Mouse (Mus musculus) common myeloid progenitor, adult 5-6 weeks (primary cell): Measurements from ENCODE around the gene Smad9. TPM values are rescaled to one million over a fixed set of nuclear protein-coding genes. Genes with fewer than 3 reads are reported as not detected.

Experiments used
- ATAC-seq: replicated peaks from 2 replicates; pipeline ENCODE4 v1.8.0; 2016; ENCODE audit warnings: low read depth, mild to moderate bottlenecking, moderate TSS enrichment, inconsistent platforms; ENCODE audit not compliant: poor library complexity, severe bottlenecking
- total RNA-seq: library from RNA; stranded (forward); fragments of 200-1000, 187-1606 nt; gene quantifications from 2 replicates; pipeline ENCODE4 v1.2.3, GENCODE M21; 2017

Smad9 gene
- total RNA-seq, 1 experiment from 2014 or later, result not detected

GRCm38 (mm10) chr3:54753411-54753810 lies 2.0 kb upstream of the Smad9 start:
- ATAC-seq, result no peak

- ATAC-seq, result peak; percentile 70
Measured at GRCm38 (mm10) chr3:54756058-54756457, 676 bp downstream of the Smad9 start.

- ATAC-seq, result no peak
Measured at GRCm38 (mm10) chr3:54757446-54757845, 2.1 kb downstream of the Smad9 start.

DNA sequence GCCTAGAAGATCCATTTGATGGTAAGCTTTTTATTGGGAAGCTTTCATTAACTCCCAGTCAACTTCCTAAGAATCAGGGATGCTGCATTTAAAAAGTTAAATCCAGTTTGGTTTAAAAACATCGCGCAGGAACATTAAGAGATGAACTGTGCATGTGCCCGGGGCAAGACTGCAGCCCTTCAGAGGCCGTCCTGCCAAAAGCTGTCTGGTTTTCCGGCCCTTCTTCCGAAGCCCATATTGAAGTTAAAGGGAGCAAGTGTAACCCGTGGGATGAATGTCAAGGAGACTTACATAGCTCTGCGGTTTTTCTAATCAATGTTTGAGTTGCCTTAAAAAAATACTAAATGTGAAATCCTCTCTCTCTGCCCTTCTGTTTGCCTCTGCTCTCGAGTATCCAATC lies 3.8 kb downstream of the Smad9 start:
- ATAC-seq, result no peak

GRCm38 (mm10) chr3:54760321-54761115 lies 5.1 kb downstream of the Smad9 start:
- ATAC-seq, result no peak

DNA sequence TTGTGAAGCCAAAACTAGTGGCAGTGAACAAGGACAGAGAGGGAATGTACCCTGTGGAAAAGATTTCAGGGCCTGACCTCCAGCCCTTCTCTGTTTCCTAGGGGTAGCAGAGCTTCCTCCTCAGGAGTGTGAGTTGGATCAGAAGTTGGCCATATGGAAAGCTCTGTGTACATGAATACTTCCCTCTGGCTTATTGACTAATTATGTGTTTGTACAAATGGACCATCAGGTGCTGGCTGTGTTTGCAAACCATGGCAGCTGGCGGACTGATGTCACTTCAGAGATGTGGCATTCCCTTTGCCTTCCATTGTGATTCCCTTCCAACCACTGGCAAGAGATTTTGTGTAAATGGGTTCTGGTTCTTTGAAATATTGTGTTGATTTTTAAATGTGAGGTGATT lies 5.9 kb downstream of the Smad9 start:
- ATAC-seq, result no peak

DNA sequence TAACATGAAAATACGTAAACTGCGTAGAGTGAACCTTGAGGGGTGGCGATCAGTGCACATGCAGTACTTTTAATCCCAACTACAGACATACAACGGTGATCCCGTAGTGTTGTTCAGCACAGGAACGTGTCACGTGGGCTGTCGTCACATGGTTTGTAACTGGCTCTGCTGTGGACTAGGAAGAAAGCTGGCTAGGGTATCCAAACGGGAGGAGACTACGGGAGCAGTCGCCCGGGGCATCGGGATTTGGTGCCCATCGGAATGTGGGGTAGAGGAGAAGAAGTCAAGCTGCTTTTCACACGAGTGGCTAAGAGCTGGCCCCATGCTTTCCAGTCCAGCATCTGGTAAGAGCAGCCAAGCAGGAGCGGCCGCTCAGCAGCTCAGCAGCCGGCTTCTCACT lies 9.0 kb downstream of the Smad9 start:
- no peak for ATAC-seq

DNA sequence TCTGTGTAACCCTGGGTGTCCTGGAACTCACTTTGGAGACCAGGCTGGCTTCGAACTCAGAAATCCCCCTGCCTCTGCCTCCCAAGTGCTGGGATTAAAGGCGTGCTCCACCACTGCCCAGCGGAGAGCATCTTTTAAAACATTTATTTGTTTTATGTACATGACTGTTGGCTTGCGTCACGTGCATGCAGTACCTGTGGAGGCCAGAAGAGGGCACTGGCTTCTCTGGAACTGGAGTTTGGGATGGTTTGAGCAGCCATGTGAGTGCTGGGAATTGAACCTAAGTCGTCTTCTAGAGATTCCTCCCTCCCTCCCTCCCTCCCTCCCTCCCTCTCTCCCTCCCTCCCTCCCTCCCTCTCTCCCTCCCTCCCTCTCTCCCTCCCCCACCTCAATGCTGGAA lies 10.1 kb downstream of the Smad9 start:
- 0 out of 2 replicates have a peak, but pooled peaks have one; percentile 36 for ATAC-seq

GRCm38 (mm10) chr3:54766034-54766433 lies 10.7 kb downstream of the Smad9 start:
- no peak for ATAC-seq

GRCm38 (mm10) chr3:54766811-54767210 lies 11.4 kb downstream of the Smad9 start:
- ATAC-seq, result no peak

DNA sequence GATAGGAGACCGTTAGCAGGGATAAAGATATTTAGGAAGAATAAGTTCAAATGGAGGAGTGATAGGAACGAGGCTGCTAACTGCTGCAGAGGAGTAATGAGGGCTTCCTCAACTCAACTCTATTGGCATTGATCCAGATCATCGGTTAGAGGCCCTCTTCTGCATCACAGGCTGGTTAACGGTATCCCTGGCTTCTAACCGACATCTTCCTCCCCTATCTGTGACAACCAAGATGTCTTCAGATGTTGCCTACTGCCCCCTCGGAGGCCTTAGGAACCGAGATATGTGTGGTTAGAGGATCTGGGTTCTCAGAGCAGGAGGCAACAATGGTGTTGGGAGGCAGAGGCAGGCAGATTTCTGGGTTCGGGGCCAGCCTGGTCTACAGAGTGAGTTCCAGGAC lies 13.2 kb downstream of the Smad9 start:
- ATAC-seq, result no peak

GRCm38 (mm10) chr3:54769349-54770275 lies 14.2 kb downstream of the Smad9 start:
- ATAC-seq, result no peak

GRCm38 (mm10) chr3:54773613-54774012 lies 18.2 kb downstream of the Smad9 start:
- no peak for ATAC-seq

GRCm38 (mm10) chr3:54775989-54776631 lies 20.7 kb downstream of the Smad9 start:
- ATAC-seq, result peak; percentile 66

- ATAC-seq, result no peak
Measured at GRCm38 (mm10) chr3:54790601-54791000, 35.2 kb downstream of the Smad9 start.

- no peak for ATAC-seq
Measured at GRCm38 (mm10) chr3:54791822-54792677, 36.7 kb downstream of the Smad9 start.

DNA sequence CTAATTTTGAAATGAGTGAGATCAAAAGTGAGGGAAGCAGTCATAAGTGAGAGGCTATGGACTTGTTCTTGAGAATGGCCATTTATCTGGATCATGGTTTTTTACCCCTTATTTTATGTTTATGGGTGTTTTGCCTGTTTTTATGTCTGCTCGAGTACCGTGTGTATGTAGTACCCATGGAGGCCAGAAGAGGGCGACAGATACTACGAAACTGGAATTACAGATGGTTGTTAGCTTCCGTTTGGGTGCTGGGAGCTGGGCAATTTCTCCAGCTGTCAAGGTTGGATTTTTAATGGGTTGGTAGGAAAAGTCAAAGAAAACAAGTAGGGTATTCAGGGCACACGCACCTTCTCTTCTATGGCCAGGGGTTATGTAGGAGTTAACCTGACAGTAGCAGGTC lies 38.4 kb downstream of the Smad9 start:
- ATAC-seq, result no peak

GRCm38 (mm10) chr3:54795379-54795778 lies 40.0 kb downstream of the Smad9 start:
- no peak for ATAC-seq

DNA sequence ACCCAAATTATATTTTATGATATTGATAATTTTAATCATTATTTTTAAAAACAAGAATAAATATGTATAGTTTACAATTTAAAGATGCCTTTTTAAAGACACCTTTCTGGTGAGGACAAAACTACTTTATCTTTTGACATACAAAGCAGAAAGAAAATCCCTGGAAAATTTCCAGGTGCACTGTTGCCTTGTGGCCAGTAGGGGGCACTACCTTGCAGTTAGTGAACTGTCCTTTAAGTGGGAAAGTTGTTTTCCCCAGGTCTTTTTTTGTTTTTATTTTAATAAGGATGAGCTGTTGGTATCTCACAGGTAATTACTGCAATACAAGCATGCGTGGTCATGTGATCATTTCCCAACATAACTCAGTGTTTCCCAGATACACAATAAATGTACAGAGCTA lies 40.4 kb downstream of the Smad9 start:
- ATAC-seq, result no peak

- peak; percentile 95 for ATAC-seq
Measured at GRCm38 (mm10) chr3:54797211-54797610, 41.8 kb downstream of the Smad9 start.
